Mouse (Mus musculus): ENCODE data around the gene Gcc2.
A peak's percentile ranks its signal among the peaks of the same experiment; 100 is the strongest.
"Not testable (repeated sequence)": the region's sequence is repeated elsewhere in the genome, so short reads cannot be mapped to it uniquely, and the experiment has no call there.

Gene Gcc2

DNA sequence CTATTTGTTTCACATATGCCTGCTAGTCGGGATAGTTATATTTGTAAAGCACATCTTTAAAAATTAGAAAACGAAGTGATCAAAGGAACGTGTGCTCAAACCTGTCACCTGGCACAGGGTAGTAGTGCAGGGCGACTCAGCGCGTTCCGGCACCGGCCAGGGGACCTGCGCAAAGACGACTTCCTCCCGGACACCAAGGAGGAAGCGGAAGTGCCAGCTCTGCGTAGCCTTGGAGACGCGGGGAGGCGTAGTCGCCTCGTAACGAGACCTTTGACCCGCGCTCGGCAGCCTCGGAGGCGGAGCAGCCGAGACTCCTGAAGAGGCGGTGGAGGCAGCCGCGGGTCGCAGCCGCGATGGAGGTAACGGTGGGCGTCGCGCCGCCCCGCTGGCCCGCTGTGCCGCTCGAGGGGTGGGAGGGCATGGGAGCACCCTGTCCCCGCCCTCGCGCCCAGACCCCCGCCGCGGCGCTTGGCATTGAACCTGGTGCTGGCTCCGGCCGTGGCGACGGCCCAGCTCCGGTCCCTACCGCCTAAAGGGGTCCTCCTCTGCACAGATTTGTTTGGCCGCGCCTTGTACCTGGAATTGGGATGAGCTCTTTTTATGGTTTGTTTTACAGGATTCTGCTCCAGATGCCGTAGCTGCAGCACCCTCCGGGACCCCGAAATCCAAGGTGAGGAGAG, at the start of gene Gcc2:
Gcc2 (plus strand) TSS at position 285 of the 680 bp plus-strand sequence.
- peak; percentile 86 for DNase-seq

DNA sequence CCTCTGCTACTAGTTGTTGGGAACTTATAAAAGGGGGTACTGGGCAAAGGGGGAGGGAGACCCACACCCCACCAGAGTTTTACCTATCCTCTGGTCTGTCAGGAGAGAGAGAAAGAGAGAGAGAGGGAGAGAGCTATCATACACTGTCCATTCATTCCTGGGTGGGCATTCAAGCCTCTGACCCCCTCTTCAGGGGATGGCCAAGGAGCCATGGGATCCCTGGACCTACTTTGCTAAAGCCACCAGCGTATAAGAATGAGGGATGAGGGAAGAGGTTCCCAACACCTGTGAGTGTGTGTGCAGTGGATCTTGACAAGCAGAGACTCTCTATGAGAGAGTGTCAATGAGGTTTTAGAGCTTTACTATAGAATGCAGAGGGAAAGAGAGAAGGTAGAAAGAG, 49.3 kb upstream of the Gcc2 start:
- no peak for DNase-seq

DNA sequence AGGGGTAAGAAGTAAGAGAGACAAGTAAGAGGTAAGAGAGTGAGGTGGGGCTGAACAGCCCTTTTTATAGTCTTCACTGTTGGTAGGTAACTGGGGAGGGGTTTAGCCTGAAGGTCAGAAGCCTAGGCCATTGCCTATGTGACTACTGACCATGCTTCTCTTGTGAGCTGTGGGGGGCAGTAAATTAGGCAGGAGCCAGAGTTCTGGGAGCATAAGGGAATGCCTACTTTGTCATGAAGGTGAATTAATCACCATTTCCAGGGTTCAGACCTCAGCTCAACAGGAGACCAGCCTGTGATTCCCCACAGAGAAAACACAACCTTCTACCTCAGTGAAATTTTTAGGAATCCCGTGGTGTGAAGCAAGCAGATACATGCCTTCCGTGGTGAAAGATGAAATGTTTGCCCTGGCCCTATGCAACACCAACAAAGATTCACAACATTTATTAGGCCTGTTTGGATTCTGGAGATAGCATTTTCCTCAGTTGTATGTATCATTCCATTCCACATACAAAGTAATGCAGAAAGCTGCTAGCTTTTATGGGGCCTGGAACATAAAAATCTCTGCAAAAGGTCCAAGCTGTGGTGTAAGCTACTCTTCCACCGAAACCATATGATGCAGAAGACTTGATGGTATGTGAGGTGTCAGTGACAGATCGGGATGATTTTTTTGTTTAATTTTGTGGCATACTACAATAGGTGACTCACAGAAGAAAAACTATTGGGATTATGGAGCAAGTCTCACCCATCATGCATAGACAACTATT, 48.5 kb upstream of the Gcc2 start:
- no peak for DNase-seq

DNA sequence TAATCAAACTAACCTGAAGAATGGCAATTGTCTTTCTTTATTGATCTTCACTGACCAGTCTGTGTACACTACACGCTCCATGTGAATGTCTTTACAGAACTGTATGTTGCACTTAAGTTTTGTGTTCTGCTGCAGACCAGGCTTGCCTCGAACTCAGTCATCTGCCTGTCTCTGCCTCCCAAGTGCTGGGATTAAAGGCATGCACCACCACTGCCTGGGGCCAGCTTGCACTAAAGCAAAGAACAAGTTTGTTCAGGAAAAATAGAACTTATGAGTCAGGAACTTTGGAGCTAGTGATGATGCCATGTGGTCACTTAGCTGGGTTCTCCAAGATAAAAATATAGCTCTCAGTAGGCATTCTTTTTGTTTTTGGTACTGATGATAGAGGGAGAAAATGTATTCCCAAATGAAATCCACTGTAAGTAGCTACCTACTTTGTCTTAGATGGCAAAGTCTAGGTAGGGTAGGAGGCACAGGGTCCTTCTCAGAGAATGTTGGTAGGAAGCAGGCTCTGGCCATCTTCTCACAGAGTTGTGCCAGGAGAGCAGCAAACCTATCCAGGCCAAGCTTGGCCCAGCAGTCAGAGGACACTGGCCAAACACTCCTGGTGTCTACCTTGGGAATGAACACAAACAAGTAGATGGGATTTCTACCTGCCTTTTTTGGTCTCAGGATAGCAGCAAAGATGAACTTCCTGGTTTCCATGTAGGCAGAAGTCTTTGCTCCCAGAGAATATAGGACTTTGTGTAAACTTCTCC, 45.4 kb upstream of the Gcc2 start:
- no peak for DNase-seq

DNA sequence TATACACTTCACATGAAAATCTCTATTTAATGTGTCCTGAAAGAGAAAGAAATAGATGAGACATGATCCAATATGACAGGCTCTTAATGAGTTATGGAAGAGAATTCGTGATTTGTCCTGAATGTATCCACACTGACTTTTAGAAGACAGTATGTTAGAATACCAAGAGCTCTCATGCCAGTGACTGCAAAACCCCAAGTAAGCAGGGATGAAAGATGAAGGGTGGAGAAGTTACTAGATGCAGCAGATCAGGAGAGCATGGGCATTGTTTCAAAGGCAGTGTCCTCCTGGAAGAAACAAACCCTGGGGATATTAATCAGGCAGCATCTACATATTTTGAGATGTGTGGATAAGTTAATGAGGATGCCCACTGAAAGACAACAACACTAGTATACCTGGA, 44.8 kb upstream of the Gcc2 start:
- DNase-seq, result no peak

DNA sequence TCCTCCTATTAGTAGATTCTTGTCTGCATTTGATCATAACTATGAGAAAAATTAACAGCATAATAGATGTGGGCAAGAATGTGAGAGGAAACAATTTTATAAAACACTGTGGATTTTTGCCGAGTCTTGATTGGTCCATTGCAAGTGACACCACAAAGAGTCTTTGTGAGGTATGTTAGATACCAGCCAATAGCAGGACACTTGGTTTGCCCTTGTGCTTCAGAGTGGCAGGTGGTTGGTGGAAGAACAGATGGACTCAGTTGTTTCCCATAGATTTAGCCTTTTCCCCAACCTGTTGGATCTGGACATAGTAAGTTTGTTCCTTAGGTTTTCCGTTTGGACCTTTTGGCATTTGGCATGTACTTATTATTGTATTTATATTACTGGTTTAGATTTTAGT, 44.1 kb upstream of the Gcc2 start:
- no peak for DNase-seq

DNA sequence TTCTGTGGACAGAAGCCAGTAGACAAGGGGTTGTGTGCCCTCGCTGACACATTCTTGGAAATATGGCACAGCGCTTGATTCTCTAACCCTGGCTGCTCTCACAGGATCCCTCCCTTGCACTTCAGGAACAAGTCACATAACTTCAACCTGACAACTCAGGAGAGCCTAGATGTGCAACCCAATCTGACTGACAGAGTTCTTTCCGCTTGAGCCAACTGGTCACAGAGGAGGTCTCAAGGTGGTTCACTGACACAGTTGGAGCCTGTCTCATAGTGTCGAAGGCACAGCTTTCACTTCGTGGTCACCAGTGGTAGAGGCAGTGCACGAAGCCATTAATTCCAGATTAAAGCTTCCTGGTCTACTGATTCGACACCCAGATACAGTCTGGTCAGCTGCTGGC, 43.1 kb upstream of the Gcc2 start:
- DNase-seq, result no peak

DNA sequence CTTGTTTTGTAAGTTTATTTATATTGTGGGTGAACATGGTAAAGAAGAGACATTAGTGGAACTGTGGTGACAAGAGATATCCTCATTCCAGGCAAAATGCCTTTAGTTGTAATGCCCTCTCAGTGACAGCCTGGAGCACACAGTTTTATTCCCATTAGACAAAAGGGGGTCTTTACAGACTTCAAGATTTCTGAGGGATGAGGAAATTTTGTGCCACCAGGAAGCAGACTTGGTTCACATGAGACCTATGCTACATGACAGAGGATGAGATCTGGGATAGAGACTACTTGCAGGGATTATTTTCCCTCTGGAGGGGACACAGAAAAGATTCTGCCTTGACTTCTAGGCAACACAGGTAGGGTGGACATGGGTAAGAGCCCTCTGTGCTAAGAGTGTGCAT, 40.8 kb upstream of the Gcc2 start:
- DNase-seq, result no peak

DNA sequence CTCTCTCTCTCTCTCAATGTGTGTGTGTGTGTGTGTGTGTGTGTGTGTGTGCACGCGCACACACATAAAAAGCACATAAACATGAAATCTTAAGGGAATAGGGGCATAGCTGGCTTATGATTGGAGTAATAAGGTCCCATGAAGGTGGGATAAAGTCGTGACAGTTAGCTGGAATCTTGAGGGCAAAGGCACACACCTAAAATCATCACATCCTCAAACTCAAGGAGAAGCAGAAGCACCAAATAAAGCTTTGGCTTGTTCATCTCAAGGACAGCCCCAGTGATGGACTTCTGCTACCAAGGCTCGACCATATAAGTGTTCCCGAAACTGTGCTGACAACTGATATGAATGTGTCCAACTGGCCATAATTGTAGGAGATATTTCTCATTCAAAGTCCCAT, 40.4 kb upstream of the Gcc2 start:
- no peak for DNase-seq

DNA sequence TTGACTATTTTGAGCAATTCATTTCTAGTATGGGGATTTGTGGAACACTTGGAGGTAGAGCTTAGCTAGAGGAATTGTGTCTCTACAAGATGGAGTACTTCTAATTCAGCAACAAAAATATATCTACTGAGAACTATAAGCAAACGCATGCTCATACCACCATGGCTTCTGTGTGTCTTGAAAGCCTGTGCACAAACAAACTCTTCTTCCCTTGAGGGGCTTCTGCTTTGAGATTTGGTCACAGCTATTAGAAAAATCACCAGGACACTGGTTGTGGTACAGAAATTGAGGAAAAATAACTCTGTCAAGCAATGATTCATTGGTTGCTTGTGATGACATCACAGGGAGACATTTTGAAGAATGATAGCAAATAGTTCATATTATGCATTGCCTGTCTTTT, 39.9 kb upstream of the Gcc2 start:
- no peak for DNase-seq

DNA sequence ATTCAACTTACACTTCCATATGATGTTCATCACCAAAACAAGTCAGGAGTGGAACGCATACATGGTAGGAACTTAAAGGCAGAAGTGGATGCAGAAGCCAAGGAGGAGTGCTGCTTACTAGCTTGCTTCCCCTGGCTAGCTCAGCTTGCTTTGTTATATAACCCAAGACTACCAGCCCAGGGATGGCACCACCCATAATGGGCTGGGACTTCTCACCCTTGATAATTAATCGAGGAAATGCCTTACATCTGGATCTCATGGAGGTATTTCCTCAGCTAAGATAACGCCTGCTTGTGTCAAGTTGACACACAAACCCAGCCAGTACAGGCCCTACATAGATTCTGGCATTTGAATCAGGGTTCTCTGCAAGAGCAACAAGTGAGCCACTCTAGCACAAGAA, 37.9 kb upstream of the Gcc2 start:
- DNase-seq, result no peak

DNA sequence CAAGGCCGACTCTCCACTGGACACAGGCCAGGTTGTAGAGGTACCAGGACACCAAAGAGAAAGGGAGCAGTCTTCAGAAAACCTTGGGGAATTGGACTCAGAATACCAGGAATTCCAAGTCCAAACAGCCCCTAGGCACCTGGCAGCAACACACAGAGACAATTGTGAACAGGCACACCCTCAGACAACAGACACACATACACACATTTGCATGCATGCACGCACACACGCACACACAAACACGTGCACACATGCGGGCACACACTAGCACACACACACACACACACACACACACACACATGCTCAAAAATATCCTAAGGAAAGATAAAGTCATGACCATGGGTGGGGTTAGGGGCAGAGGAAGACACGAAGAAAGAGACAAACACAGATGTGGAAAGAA, 34.6 kb upstream of the Gcc2 start:
- no peak for DNase-seq

DNA sequence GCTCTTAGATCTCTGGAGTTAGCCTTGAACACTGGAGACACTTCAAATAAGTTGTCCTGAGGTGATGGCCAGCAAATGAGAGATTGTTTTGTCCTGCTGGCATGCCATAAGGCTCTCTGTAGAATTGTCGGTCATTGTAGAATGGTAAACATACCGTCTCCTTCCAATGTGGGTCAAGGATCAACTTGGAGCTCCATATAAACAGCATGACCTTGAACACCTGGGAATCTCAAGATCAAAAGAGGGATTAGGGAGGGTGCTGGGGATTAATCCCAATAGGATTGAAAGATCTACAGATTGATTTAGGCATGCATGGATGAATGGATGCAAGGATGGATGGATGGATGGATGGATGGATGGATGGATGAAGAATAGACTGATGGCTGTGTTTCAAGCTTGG, 33.7 kb upstream of the Gcc2 start:
- not testable (repeated sequence) for DNase-seq

DNA sequence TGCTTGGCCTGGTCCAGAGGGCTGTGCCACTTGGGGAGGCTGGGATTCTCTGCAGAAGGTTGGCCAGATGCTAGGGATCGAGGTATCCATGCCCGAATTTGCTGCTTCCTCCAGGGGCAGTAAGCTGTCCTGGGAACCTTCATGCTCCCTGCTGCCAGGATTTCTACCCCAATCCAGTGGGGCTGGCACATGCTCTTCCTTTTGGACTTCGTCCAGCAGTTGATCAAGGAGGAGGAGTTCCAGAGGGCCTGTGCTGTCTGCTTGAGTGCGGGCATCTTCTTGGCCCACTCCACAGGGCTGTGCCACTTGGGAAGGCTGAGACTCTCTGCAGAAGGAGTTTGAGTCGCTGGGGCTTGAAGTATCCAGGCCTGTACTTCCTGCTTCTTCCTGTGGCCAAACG, 32.1 kb upstream of the Gcc2 start:
- not testable (repeated sequence) for DNase-seq

DNA sequence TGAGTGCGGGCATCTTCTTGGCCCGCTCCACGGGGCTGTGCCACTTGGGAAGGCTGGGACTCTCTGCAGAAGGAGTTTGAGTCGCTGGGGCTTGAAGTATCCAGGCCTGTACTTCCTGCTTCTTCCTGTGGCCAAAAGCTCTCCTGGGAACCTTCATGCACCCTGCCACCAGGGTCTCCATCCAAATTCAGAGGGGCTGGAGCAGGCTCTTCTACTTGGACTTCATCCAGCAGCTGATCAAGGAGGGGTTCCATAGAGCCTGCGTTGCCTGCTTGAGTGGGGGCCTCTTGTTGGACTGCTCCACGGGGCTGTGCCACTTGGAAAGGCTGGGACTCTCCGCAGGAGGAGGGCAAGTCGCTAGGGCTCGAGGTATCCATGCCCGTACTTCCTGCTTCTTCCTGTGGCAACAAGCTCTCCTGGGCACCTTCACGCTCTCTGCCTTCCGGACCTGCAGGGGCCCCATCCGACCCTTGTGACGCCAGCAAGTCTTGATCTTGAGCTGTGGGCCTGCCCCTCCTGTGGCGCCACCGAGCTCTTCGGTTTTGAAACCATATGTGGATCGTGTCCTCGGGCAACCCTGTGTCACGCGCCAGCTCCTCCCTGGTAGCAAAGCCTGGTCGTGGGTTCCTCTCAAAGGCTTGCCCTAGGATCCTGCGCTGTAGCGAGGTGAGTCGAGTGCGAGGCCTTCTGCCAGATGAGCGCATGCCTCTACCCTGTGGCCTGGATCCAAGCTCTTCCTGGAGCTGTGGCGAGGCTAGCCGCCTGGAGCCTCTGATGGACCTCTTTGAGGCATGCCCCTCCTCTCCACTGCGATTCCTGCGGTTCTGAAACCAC, 31.1 kb upstream of the Gcc2 start:
- DNase-seq, result peak; percentile 52

DNA sequence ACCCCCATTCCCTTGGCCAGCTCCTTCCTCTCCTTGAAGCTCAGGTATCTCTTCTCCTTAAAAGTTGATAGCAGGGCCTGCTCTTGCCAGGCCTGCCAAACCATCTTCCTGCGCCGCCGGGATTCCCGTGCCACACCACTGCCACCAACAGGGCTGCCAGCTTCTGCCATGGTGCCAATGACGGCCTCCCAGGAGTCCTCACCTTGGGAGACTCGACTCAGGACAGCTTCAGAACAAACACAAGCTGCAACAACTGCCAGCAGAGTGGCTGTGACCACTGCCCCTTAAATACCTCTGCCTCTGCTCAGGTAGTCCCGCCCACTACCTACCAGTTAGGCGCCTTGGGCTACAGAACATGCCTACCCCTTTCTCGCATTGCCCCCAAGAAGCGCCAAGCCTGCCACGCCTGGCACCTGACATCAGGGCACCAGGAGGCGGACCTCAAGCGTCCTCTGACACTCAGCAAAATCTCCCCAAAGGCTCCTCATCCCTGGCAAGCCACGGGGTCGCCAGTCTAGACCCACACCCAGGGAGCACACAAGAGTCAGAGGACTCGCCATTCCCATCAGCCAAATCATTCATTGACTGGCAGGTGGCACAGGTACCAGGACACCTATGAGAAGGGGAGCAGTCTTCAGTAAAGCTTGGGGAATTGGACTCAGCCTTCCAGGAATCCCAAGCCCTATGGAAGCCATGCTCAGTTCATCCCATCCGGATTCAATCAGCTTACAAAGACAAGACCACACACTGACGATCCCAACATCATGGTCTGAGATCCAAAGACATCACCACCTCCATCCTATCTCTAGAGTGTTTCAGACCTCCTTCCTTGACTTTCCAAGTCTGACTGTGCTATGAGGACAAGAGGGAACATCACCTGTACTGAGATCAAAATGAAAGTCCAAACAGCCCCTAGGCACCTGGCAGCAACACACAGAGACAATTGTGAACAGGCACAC, 30.2 kb upstream of the Gcc2 start, which contains the start of gene AW822073:
AW822073 (minus strand) TSS at position 104 of the 959 bp plus-strand sequence.
- not testable (repeated sequence) for DNase-seq

DNA sequence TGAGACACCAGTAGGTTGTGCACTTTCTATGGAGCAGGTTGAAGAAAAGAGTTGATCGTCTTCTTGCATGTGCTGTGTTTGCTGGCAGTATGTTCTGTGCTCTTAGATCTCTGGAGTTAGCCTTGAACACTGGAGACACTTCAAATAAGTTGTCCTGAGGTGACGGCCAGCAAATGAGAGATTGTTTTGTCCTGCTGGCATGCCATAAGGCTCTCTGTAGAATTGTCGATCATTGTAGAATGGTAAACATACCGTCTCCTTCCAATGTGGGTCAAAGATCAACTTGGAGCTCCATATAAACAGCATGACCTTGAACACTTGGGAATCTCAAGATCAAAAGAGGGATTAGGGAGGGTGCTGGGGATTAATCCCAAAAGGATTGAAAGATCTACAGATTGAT, 28.9 kb upstream of the Gcc2 start:
- DNase-seq, result not testable (repeated sequence)

DNA sequence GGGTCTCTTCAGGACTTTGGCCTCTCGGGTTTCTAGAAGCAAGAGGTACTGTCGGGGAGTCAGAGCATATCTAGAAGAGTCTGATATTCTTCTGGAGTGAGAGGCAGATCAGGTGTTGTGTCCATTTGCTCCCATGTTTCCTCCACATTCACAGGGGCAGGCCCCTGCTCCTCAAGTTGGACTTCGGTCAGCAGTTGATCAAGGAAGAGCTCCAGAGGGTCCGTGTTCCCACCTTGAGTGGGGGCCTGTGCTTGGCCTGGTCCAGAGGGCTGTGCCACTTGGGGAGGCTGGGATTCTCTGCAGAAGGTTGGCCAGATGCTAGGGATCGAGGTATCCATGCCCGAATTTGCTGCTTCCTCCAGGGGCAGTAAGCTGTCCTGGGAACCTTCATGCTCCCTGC, 27.5 kb upstream of the Gcc2 start:
- not testable (repeated sequence) for DNase-seq

DNA sequence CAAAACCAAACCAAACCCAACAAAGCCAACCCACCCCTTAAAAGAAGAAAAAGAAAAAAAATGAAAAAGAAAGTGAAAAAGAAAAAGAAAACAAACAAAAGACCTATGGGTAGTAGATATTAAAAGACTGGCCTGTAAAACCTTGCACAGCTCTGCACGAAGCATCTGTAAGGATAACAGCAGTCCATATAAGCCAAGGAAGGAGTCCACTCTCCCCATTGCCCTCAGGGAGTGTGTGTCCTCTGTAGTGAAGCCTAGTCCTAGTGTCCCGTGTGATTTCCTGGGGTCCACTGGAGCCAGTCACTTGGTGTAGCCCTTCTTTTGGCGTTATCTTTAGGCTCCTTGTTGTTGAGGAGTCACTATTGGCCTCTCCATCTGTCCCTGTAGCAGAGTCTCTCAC, 25.3 kb upstream of the Gcc2 start:
- not testable (repeated sequence) for DNase-seq

DNA sequence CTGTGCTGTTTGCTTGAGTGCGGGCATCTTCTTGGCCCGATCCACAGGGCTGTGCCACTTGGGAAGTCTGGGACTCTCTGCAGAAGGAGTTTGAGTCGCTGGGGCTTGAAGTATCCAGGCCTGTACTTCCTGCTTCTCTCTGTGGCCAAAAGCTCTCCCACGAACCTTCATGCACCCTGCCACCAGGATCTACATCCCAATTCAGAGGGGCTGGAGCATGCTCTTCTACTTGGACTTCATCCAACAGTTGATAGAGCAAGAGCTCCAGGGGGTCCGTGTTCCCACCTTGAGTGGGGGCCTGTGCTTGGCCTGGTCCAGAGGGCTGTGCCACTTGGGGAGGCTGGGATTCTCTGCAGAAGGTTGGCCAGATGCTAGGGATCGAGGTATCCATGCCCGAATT, 24.2 kb upstream of the Gcc2 start:
- DNase-seq, result not testable (repeated sequence)

DNA sequence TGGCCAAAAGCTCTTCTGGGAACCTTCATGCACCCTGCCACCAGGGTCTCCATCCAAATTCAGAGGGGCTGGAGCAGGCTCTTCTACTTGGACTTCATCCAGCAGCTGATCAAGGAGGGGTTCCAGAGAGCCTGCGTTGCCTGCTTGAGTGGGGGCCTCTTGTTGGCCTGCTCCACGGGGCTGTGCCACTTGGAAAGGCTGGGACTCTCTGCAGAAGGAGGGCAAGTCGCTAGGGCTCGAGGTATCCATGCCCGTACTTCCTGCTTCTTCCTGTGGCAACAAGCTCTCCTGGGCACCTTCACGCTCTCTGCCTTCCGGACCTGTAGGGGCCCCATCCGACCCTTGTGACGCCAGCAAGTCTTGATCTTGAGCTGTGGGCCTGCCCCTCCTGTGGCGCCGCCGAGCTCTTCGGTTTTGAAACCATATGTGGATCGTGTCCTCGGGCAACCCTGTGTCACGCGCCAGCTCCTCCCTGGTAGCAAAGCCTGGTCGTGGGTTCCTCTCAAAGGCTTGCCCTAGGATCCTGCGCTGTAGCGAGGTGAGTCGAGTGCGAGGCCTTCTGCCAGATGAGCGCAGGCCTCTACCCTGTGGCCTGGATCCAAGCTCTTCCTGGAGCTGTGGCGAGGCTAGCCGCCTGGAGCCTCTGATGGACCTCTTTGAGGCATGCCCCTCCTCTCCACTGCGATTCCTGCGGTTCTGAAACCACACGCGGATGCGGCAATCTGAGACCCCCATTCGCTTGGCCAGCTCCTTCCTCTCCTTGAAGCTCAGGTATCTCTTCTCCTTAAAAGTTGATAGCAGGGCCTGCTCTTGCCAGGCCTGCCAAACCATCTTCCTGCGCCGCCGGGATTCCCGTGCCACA, 23.3 kb upstream of the Gcc2 start:
- peak; percentile 56 for DNase-seq

All from cerebellum, adult 8-10 months (tissue).